Mouse (Mus musculus) lung, embryonic 14.5 days (tissue): ENCODE measurements around the gene Arnt2. TPM values are rescaled to one million over a fixed set of nuclear protein-coding genes. Genes with fewer than 3 reads are reported as not detected.
A peak's percentile ranks its signal among the peaks of the same experiment; 100 is the strongest.

ENCODE experiments used
- ATAC-seq: fragments of 200-750 bp; cut with Nextera tagmentation; 2 replicates; pipeline ENCODE4 v1.8.0; 2017; ENCODE audit warnings: mild to moderate bottlenecking, moderate TSS enrichment, moderate library complexity; ENCODE audit not compliant: insufficient read depth
- DNase-seq: peaks from one replicate; pipeline ENCODE4 v3.0.0-alpha.2; 2015
- H3K27ac ChIP-seq: fragments of 300-500 bp; sonication (generic); 2 replicates; pipeline ENCODE4 v1.5.1; 2014; ENCODE audit warnings: low read depth, mild to moderate bottlenecking, moderate library complexity
- H3K27me3 ChIP-seq: fragments of 300-500 bp; sonication (generic); 2 replicates; pipeline ENCODE4 v1.6.1; 2014; ENCODE audit warnings: low read length, control low read depth; ENCODE audit not compliant: insufficient read depth
- H3K36me3 ChIP-seq: fragments of 300-500 bp; sonication (generic); 2 replicates; pipeline ENCODE4 v1.6.1; 2014; ENCODE audit warnings: control low read depth; ENCODE audit not compliant: insufficient read depth
- H3K4me1 ChIP-seq: fragments of 300-500 bp; sonication (generic); 2 replicates; pipeline ENCODE4 v1.6.1; 2014; ENCODE audit warnings: antibody characterized with exemption, control low read depth; ENCODE audit not compliant: insufficient read depth
- H3K4me2 ChIP-seq: fragments of 300-500 bp; sonication (generic); 2 replicates; pipeline ENCODE4 v1.6.1; 2014; ENCODE audit warnings: mild to moderate bottlenecking
- H3K4me3 ChIP-seq: fragments of 300-500 bp; sonication (generic); 2 replicates; pipeline ENCODE4 v1.5.1; 2014; ENCODE audit warnings: low read depth, low read length
- H3K9ac ChIP-seq: fragments of 300-500 bp; sonication (generic); 2 replicates; pipeline ENCODE4 v1.6.1; 2014
- H3K9me3 ChIP-seq: fragments of 300-500 bp; sonication (generic); 2 replicates; pipeline ENCODE4 v1.6.1; 2016; ENCODE audit warnings: low read depth, low read length, control low read depth
- CTCF ChIP-seq: IDR thresholded peaks from 2 replicates; pipeline ENCODE4 v1.5.1; 2016; ENCODE audit warnings: antibody characterized with exemption, low read depth
- WGBS: fragments of 180-500 bp; shearing (Covaris S2); extraction: QIAGEN DNeasy Blood & Tissue Kit; methylation state at CpG from one replicate; pipeline ENCODE4 v1.1.7; 2014; 5-methylcytosine and 5-hydroxymethylcytosine counted together
- polyA plus RNA-seq: library from polyadenylated mRNA; unstranded; fragments of >200 nt; fragmentation: Nextera tagmentation; extraction: Ambion mirVana; gene quantifications from 2 replicates; pipeline ENCODE4 v1.2.1, GENCODE M21; 2014

Arnt2 gene
- polyA plus RNA-seq, 1 experiment from 2014 or later = 14.4 TPM

- DNase-seq (no peak), ATAC-seq (no peak)
- no peaks in the 10 kb centered on the region for H3K27me3 ChIP-seq
- no peak overlapping the region for H3K4me3 ChIP-seq
- no peaks in the 10 kb centered on the region for H3K36me3 ChIP-seq
- TF ChIP-seq CTCF = no peak
- no peaks in the 10 kb centered on the region for H3K9me3 ChIP-seq
- H3K9ac ChIP-seq = no peak overlapping the region
- H3K4me2 ChIP-seq = no peak overlapping the region
- WGBS = 58% methylated on average over 1 of the region's 1 CpGs
- H3K4me1 ChIP-seq = no peaks in the 10 kb centered on the region
- no peak overlapping the region for H3K27ac ChIP-seq
Observed at GRCm38 (mm10) chr7:84439606-84440005, 29.6 kb upstream of the Arnt2 start.

- 56% methylated on average over 2 of the region's 2 CpGs for WGBS
- H3K9ac ChIP-seq = no peak overlapping the region
Observed at GRCm38 (mm10) chr7:84434901-84435300, 24.9 kb upstream of the Arnt2 start.

GRCm38 (mm10) chr7:84432151-84432550 lies 22.2 kb upstream of the Arnt2 start:
- Histone ChIP-seq H3K9me3 (no peaks in the 10 kb centered on the region), H3K4me3 (no peak overlapping the region), H3K27me3 (no peaks in the 10 kb centered on the region), H3K4me1 (no peaks in the 10 kb centered on the region), H3K4me2 (no peak overlapping the region), H3K9ac (no peak overlapping the region), H3K36me3 (no peaks in the 10 kb centered on the region), H3K27ac (no peak overlapping the region)
- no peak for TF ChIP-seq CTCF
- no peak for DNase-seq
- ATAC-seq = no peak

More at GRCm38 (mm10) chr7:84434901-84435300, 24.9 kb upstream of the Arnt2 start:
- H3K27me3 ChIP-seq = no peaks in the 10 kb centered on the region
- no peak overlapping the region for H3K4me2 ChIP-seq
- no peaks in the 10 kb centered on the region for H3K4me1 ChIP-seq
- H3K9me3 ChIP-seq = no peaks in the 10 kb centered on the region
- H3K4me3 ChIP-seq = no peak overlapping the region
- DNase-seq (no peak), ATAC-seq (no peak)
- no peak overlapping the region for H3K27ac ChIP-seq
- no peak for TF ChIP-seq CTCF
- no peaks in the 10 kb centered on the region for H3K36me3 ChIP-seq

- Histone ChIP-seq H3K9me3 (no peaks in the 10 kb centered on the region), H3K9ac (no peak overlapping the region), H3K27ac (no peak overlapping the region), H3K4me3 (no peak overlapping the region), H3K36me3 (no peaks in the 10 kb centered on the region), H3K4me1 (no peaks in the 10 kb centered on the region), H3K27me3 (no peaks in the 10 kb centered on the region), H3K4me2 (no peak overlapping the region)
- ATAC-seq (no peak), DNase-seq (peak; percentile 22)
- WGBS = 43% methylated on average over 2 of the region's 2 CpGs
- no peak for TF ChIP-seq CTCF
Observed at GRCm38 (mm10) chr7:84427221-84427620, 17.2 kb upstream of the Arnt2 start.

- DNase-seq = peak; percentile 44
- 75% methylated on average over 7 of the region's 7 CpGs for WGBS
Observed at GRCm38 (mm10) chr7:84424670-84425385, 14.9 kb upstream of the Arnt2 start.

GRCm38 (mm10) chr7:84421753-84422152 lies 11.8 kb upstream of the Arnt2 start:
- H3K9ac ChIP-seq = no peak overlapping the region
- no peak overlapping the region for H3K4me3 ChIP-seq
- no peaks in the 10 kb centered on the region for H3K9me3 ChIP-seq
- DNase-seq (no peak), ATAC-seq (no peak)
- H3K27ac ChIP-seq = no peak overlapping the region
- H3K4me1 ChIP-seq = no peaks in the 10 kb centered on the region
- TF ChIP-seq CTCF = no peak
- no peaks in the 10 kb centered on the region for H3K27me3 ChIP-seq
- no peak overlapping the region for H3K4me2 ChIP-seq
- H3K36me3 ChIP-seq = no peaks in the 10 kb centered on the region

More at GRCm38 (mm10) chr7:84424670-84425385, 14.9 kb upstream of the Arnt2 start:
- Histone ChIP-seq H3K36me3 (no peaks in the 10 kb centered on the region), H3K27ac (no peak overlapping the region), H3K27me3 (no peaks in the 10 kb centered on the region), H3K4me3 (no peak overlapping the region), H3K4me1 (no peaks in the 10 kb centered on the region), H3K9ac (no peak overlapping the region), H3K9me3 (no peaks in the 10 kb centered on the region), H3K4me2 (no peak overlapping the region)
- TF ChIP-seq CTCF = peak; percentile 50
- no peak for ATAC-seq

- Histone ChIP-seq H3K4me1 (no peaks in the 10 kb centered on the region), H3K36me3 (no peaks in the 10 kb centered on the region), H3K4me2 (no peak overlapping the region), H3K9me3 (no peaks in the 10 kb centered on the region), H3K4me3 (no peak overlapping the region), H3K27ac (no peak overlapping the region), H3K27me3 (no peaks in the 10 kb centered on the region), H3K9ac (no peak overlapping the region)
- TF ChIP-seq CTCF = no peak
- ATAC-seq = no peak
- no peak for DNase-seq
Observed at GRCm38 (mm10) chr7:84421291-84421665, 11.3 kb upstream of the Arnt2 start.
